Mouse (Mus musculus) G1E (cell line): Measurements from ENCODE around the gene Zc2hc1c. TPM values are rescaled to one million over a fixed set of nuclear protein-coding genes. Genes with fewer than 3 reads are reported as not detected.

Experiments used
- ATAC-seq: 2 replicates; pipeline ENCODE4 v1.8.0; 2016; ENCODE audit warnings: mild to moderate bottlenecking; ENCODE audit not compliant: insufficient number of reproducible peaks, poor library complexity, low FRiP score, severe bottlenecking; ENCODE audit errors: extremely low read depth
- DNase-seq: peaks from one replicate; pipeline ENCODE4 v3.0.0; 2012; ENCODE audit warnings: low spot score
- H3K27me3 ChIP-seq: 2 replicates; pipeline ENCODE4 v1.6.1; 2012; ENCODE audit warnings: mild to moderate bottlenecking, low read length, inconsistent platforms; ENCODE audit not compliant: insufficient read depth
- H3K36me3 ChIP-seq: replicated peaks from 2 replicates; pipeline ENCODE3; 2012; ENCODE audit warnings: mild to moderate bottlenecking, inconsistent platforms
- H3K4me1 ChIP-seq: 2 replicates; pipeline ENCODE4 v1.6.1; 2012; ENCODE audit warnings: low read depth, low read length, inconsistent platforms, mixed read lengths; ENCODE audit not compliant: insufficient read depth
- H3K4me3 ChIP-seq: 2 replicates; pipeline ENCODE4 v1.5.1; 2012; ENCODE audit warnings: low read depth, mild to moderate bottlenecking, inconsistent platforms, low read length, moderate library complexity, mixed read lengths
- H3K9me3 ChIP-seq: replicated peaks from 2 replicates; pipeline ENCODE4 v1.6.1; 2012; ENCODE audit warnings: inconsistent platforms
- CTCF ChIP-seq: IDR thresholded peaks from 2 replicates; pipeline ENCODE4 v1.5.1; 2012; ENCODE audit warnings: low read depth, low read length, inconsistent platforms, mixed read lengths
- GATA1 ChIP-seq: IDR thresholded peaks from 2 replicates; pipeline ENCODE4 v1.6.1; 2012; ENCODE audit warnings: borderline replicate concordance, low read length, inconsistent platforms, mixed read lengths
- GATA2 ChIP-seq: IDR thresholded peaks from 2 replicates; pipeline ENCODE4 v1.6.1; 2012; ENCODE audit warnings: low read depth, low read length, inconsistent platforms, borderline replicate concordance
- POLR2AphosphoS5 ChIP-seq: IDR thresholded peaks from 2 replicates; pipeline ENCODE4 v1.6.1; 2012; ENCODE audit warnings: low read depth, low read length, inconsistent platforms; ENCODE audit not compliant: insufficient replicate concordance
- TAL1 ChIP-seq: conservative IDR thresholded peaks from 2 replicates; pipeline ENCODE4 v1.6.1; 2012; ENCODE audit warnings: low read depth, low read length, inconsistent platforms, mixed read lengths
- polyA plus RNA-seq: library from polyadenylated mRNA; stranded (reverse); fragments of >175 nt; gene quantifications from 2 replicates; pipeline ENCODE4 v1.2.3, GENCODE M21; 2012
- total RNA-seq, 2 experiments: library from RNA; stranded (forward) in 1 of 2; stranded (reverse) in 1 of 2; fragments of 200-1000 nt in 1 of 2; fragments of >200 nt in 1 of 2; fragmentation: Nextera tagmentation in 1 of 2; gene quantifications; 2 replicates each; pipeline ENCODE4 v1.2.3; 2014 to 2017

Gene Zc2hc1c
- total and polyA plus RNA-seq, 3 experiments: 0.04 to 1.3 TPM; not detected in 1

- ATAC-seq: no peak
- Histone ChIP-seq H3K36me3 (peaks cover 2% of the 10 kb centered on the region), H3K4me1 (peaks cover 59% of the 10 kb centered on the region), H3K9me3 (no peaks in the 10 kb centered on the region), H3K4me3 (no peak overlapping the region), H3K27me3 (no peaks in the 10 kb centered on the region)
- DNase-seq: no peak
- TF ChIP-seq GATA1 (no peak), GATA2 (no peak), TAL1 (no peak), CTCF (no peak), POLR2AphosphoS5 (no peak)
Measured at GRCm38 (mm10) chr12:85284331-85284730, 4.1 kb upstream of the Zc2hc1c start.

DNA sequence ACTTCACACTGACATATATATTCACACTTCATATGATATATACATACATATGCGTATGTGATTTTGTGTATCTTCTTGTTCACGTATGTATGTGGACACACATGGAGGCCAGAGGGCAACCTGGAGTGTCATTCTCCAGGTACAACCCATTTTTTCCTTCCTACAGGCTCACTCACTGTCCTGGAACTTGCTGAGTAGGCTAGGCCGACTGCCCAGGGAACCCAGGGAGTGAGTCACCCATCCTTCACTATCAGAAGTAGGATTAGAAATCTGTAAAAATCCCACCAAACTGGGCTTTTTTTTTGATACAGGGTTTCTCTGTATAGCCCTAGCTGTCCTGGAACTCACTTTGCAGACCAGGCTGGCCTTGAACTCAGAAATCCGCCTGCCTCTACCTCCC lies 3.4 kb upstream of the Zc2hc1c start:
- Histone ChIP-seq H3K4me3 (no peak overlapping the region), H3K9me3 (no peaks in the 10 kb centered on the region), H3K36me3 (no peaks in the 10 kb centered on the region), H3K4me1 (peaks cover 54% of the 10 kb centered on the region), H3K27me3 (peaks cover 4% of the 10 kb centered on the region)
- DNase-seq: no peak
- no peak for TF ChIP-seq GATA2
- no peak for TF ChIP-seq CTCF
- no peak for TF ChIP-seq POLR2AphosphoS5
- TF ChIP-seq TAL1: no peak
- no peak for TF ChIP-seq GATA1
- ATAC-seq: no peak

DNA sequence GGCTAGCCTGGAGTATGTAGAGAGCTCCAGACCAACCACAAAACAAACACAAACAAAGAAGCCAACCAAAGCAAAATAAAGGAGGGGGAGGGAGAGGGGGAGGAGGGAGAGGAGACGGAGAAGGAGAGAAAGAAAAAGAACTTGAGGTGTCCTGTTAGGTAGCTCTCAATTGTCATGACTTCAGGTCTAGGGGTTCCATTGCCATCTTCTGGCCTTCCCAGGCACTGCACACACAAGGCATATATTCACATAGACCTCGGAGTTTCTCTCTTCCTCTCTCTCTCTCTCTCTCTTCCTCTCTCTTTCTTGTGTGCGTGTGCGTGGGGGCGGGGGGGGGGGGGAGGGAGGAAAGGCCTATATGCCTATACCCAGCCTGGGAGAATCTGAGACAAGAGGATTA lies 1.4 kb upstream of the Zc2hc1c start:
- Histone ChIP-seq H3K27me3 (peaks cover 4% of the 10 kb centered on the region), H3K36me3 (no peaks in the 10 kb centered on the region), H3K9me3 (no peaks in the 10 kb centered on the region), H3K4me1 (peaks cover 45% of the 10 kb centered on the region), H3K4me3 (no peak overlapping the region; the same call in 1 of the 2 replicates)
- ATAC-seq: 0 out of 2 replicates have a peak, but pooled peaks have one; percentile 36
- TF ChIP-seq GATA2 (no peak), CTCF (no peak), GATA1 (no peak), TAL1 (no peak), POLR2AphosphoS5 (no peak)
- DNase-seq: peak; percentile 63

- no peaks in the 10 kb centered on the region for H3K36me3 ChIP-seq
- H3K4me1 ChIP-seq: peaks cover 48% of the 10 kb centered on the region
- peaks cover 4% of the 10 kb centered on the region for H3K27me3 ChIP-seq
- H3K4me3 ChIP-seq: peak within 1 kb of the TSS; percentile 73
- TF ChIP-seq POLR2AphosphoS5: no peak
- TF ChIP-seq CTCF: no peak
- TF ChIP-seq GATA2: no peak
- no peak for TF ChIP-seq TAL1
- no peak for TF ChIP-seq GATA1
- peak; percentile 25 for ATAC-seq
- DNase-seq: peak; percentile 76
- H3K9me3 ChIP-seq: no peaks in the 10 kb centered on the region
Measured at GRCm38 (mm10) chr12:85287809-85288485, 444 bp upstream of the Zc2hc1c start, which contains the start of gene Acyp1. Gene Acyp1 (minus strand): TSS chr12:85288438.

DNA sequence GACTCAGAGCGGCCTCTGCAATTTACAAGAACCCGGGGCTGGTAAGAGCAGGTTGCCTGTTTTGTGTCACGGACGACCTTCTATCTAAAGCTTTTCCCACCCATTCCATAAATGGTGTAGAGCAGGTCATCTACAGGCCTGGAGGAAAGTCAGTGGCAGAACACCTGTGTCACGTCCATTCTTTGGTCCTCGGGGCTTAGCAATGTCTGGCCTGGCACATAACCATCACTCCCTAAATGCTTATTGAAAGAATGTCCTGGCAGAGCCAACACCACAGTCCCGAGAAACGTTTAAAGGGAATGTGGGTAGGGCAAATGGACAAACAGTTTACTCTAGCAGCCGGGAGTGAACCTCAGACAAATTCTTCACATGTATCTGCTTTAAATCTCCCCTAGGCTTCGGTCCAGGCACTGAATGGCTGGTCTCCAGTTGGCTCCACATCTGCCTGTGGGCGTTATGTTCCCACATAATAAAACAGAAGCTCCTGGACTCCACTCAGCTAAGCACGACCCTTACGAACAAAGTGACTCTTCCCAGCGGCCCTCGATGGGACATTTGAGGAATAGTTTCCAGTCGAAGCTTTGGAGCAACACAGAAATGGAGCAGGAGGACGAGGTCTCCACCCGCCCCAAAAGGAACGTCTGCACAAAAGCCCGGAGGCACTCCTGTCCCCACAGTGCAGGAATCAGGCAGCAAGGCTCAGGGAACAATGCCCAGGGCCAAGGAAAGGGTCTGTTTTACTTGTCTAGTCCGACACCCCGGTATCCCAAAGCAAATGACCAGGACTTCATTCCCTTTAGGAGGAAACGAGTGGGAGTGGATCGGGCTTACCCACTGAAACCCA lies 988 bp downstream of the Zc2hc1c start:
- Histone ChIP-seq H3K9me3 (0 out of 2 replicates have a peak, but pooled peaks cover 6% of the 10 kb centered on the region), H3K36me3 (no peaks in the 10 kb centered on the region), H3K4me1 (peaks cover 45% of the 10 kb centered on the region), H3K4me3 (no peak overlapping the region; the same call in 1 of the 2 replicates), H3K27me3 (peaks cover 4% of the 10 kb centered on the region)
- no peak for ATAC-seq
- no peak for TF ChIP-seq TAL1
- DNase-seq: no peak

- H3K4me1 ChIP-seq: peaks cover 43% of the 10 kb centered on the region
- H3K4me3 ChIP-seq: no peak overlapping the region
- H3K27me3 ChIP-seq: peaks cover 4% of the 10 kb centered on the region
- no peaks in the 10 kb centered on the region for H3K36me3 ChIP-seq
- no peak for DNase-seq
- TF ChIP-seq CTCF (no peak), GATA1 (no peak), GATA2 (no peak), POLR2AphosphoS5 (no peak), TAL1 (no peak)
- ATAC-seq: no peak
- 0 out of 2 replicates have a peak, but pooled peaks cover 6% of the 10 kb centered on the region for H3K9me3 ChIP-seq
Measured at GRCm38 (mm10) chr12:85290633-85291032, 2.2 kb downstream of the Zc2hc1c start.
